Mouse (Mus musculus) liver, embryonic 13.5 days (tissue): ENCODE measurements at regions not wholly inside any gene's neighbourhood (a gene's known extent, or its start where the extent isn't known, plus 50 kb on each side); places are given as distances from the start of the nearest gene placed in this dataset.

Experiments used
- ATAC-seq: fragments of 200-750 bp; cut with Nextera tagmentation; 2 replicates; pipeline ENCODE4 v1.8.0; 2017; ENCODE audit warnings: low read depth, mild to moderate bottlenecking, moderate number of reproducible peaks, moderate library complexity
- DNase-seq: peaks from one replicate; pipeline ENCODE4 v3.0.0; 2022
- H3K27ac ChIP-seq: fragments of 300-500 bp; sonication (generic); 2 replicates; pipeline ENCODE4 v1.5.1; 2015; ENCODE audit warnings: moderate library complexity, mild to moderate bottlenecking, inconsistent platforms
- H3K27me3 ChIP-seq: fragments of 300-500 bp; sonication (generic); 2 replicates; pipeline ENCODE4 v1.6.1; 2015; ENCODE audit warnings: mild to moderate bottlenecking, inconsistent platforms
- H3K36me3 ChIP-seq: fragments of 300-500 bp; sonication (generic); 2 replicates; pipeline ENCODE4 v1.6.1; 2015; ENCODE audit warnings: mild to moderate bottlenecking, inconsistent platforms
- H3K4me1 ChIP-seq: fragments of 300-500 bp; sonication (generic); replicated peaks from 2 replicates; pipeline ENCODE4 v1.6.1; 2015; ENCODE audit warnings: inconsistent platforms
- H3K4me2 ChIP-seq: fragments of 300-500 bp; sonication (generic); 2 replicates; pipeline ENCODE4 v1.6.1; 2015; ENCODE audit warnings: inconsistent platforms, mild to moderate bottlenecking, moderate library complexity
- H3K4me3 ChIP-seq: fragments of 300-500 bp; sonication (generic); replicated peaks from 2 replicates; pipeline ENCODE4 v1.5.1; 2015; ENCODE audit warnings: mild to moderate bottlenecking, inconsistent platforms
- H3K9ac ChIP-seq: fragments of 300-500 bp; sonication (generic); 2 replicates; pipeline ENCODE4 v1.6.1; 2015; ENCODE audit warnings: mild to moderate bottlenecking, inconsistent platforms
- H3K9me3 ChIP-seq: fragments of 300-500 bp; sonication (generic); replicated peaks from 2 replicates; pipeline ENCODE4 v1.6.1; 2016; ENCODE audit warnings: inconsistent platforms
- WGBS: fragments of 180-500 bp; shearing (Covaris S2); methylation state at CpG from one replicate; pipeline ENCODE4 v1.1.7; 2015; ENCODE audit not compliant: insufficient replicate concordance; 5-methylcytosine and 5-hydroxymethylcytosine counted together

GRCm38 (mm10) chr1:81755281-81755680 lies 477.6 kb upstream of the Gm9747 start:
- WGBS = 60% methylated on average over 3 of the region's 3 CpGs
- H3K4me2 ChIP-seq = no peak overlapping the region
- no peak overlapping the region for H3K9ac ChIP-seq
- H3K9me3 ChIP-seq = no peaks in the 10 kb centered on the region
- H3K4me3 ChIP-seq = no peak overlapping the region
- DNase-seq (no peak), ATAC-seq (no peak)
- no peak overlapping the region for H3K27ac ChIP-seq
- H3K4me1 ChIP-seq = no peaks in the 10 kb centered on the region
- no peaks in the 10 kb centered on the region for H3K36me3 ChIP-seq
- H3K27me3 ChIP-seq = no peaks in the 10 kb centered on the region

GRCm38 (mm10) chr1:81755694-81756093 lies 477.2 kb upstream of the Gm9747 start:
- ATAC-seq (no peak), DNase-seq (no peak)
- Histone ChIP-seq H3K27me3 (no peaks in the 10 kb centered on the region), H3K9ac (no peak overlapping the region), H3K9me3 (no peaks in the 10 kb centered on the region), H3K4me1 (no peaks in the 10 kb centered on the region), H3K27ac (no peak overlapping the region), H3K4me3 (no peak overlapping the region), H3K4me2 (no peak overlapping the region), H3K36me3 (no peaks in the 10 kb centered on the region)
- whole genome bisulfite sequencing = 48% methylated on average over 2 of the region's 2 CpGs

GRCm38 (mm10) chr1:81759919-81760318 lies 473.0 kb upstream of the Gm9747 start:
- Histone ChIP-seq H3K36me3 (no peaks in the 10 kb centered on the region), H3K4me1 (no peaks in the 10 kb centered on the region), H3K9ac (no peak overlapping the region), H3K9me3 (no peaks in the 10 kb centered on the region), H3K27me3 (no peaks in the 10 kb centered on the region), H3K4me3 (no peak overlapping the region), H3K4me2 (no peak overlapping the region), H3K27ac (no peak overlapping the region)
- no peak for ATAC-seq
- 45% methylated on average over 2 of the region's 2 CpGs for WGBS
- no peak for DNase-seq

GRCm38 (mm10) chr1:81771704-81772103 lies 461.2 kb upstream of the Gm9747 start:
- Histone ChIP-seq H3K9ac (no peak overlapping the region), H3K4me1 (no peaks in the 10 kb centered on the region), H3K4me3 (no peak overlapping the region), H3K27me3 (no peaks in the 10 kb centered on the region), H3K9me3 (no peaks in the 10 kb centered on the region), H3K36me3 (no peaks in the 10 kb centered on the region), H3K4me2 (no peak overlapping the region), H3K27ac (no peak overlapping the region)
- 70% methylated on average over 3 of the region's 3 CpGs for WGBS
- DNase-seq (no peak), ATAC-seq (no peak)

- Histone ChIP-seq H3K9me3 (no peaks in the 10 kb centered on the region), H3K27ac (no peak overlapping the region), H3K36me3 (no peaks in the 10 kb centered on the region), H3K9ac (no peak overlapping the region), H3K27me3 (no peaks in the 10 kb centered on the region), H3K4me3 (no peak overlapping the region), H3K4me2 (no peak overlapping the region), H3K4me1 (no peaks in the 10 kb centered on the region)
- DNase-seq (no peak), ATAC-seq (no peak)
Observed at GRCm38 (mm10) chr1:81780583-81780982, 452.3 kb upstream of the Gm9747 start.

GRCm38 (mm10) chr1:81784305-81784704 lies 448.6 kb upstream of the Gm9747 start:
- WGBS = 15% methylated on average over 1 of the region's 1 CpGs
- DNase-seq (no peak), ATAC-seq (no peak)
- Histone ChIP-seq H3K9me3 (no peaks in the 10 kb centered on the region), H3K4me3 (no peak overlapping the region), H3K36me3 (no peaks in the 10 kb centered on the region), H3K4me1 (no peaks in the 10 kb centered on the region), H3K27ac (no peak overlapping the region), H3K27me3 (no peaks in the 10 kb centered on the region), H3K9ac (no peak overlapping the region), H3K4me2 (no peak overlapping the region)

GRCm38 (mm10) chr1:81794771-81795170 lies 438.1 kb upstream of the Gm9747 start:
- Histone ChIP-seq H3K9me3 (no peaks in the 10 kb centered on the region), H3K36me3 (no peaks in the 10 kb centered on the region), H3K27me3 (no peaks in the 10 kb centered on the region), H3K27ac (no peak overlapping the region), H3K4me2 (no peak overlapping the region), H3K4me1 (no peaks in the 10 kb centered on the region), H3K4me3 (no peak overlapping the region), H3K9ac (no peak overlapping the region)
- WGBS = 43% methylated on average over 2 of the region's 2 CpGs
- no peak for ATAC-seq
- no peak for DNase-seq

GRCm38 (mm10) chr1:81795399-81795798 lies 437.5 kb upstream of the Gm9747 start:
- DNase-seq = no peak
- Histone ChIP-seq H3K9me3 (no peaks in the 10 kb centered on the region), H3K27ac (no peak overlapping the region), H3K4me2 (no peak overlapping the region), H3K9ac (no peak overlapping the region), H3K4me3 (no peak overlapping the region), H3K36me3 (no peaks in the 10 kb centered on the region), H3K4me1 (no peaks in the 10 kb centered on the region), H3K27me3 (no peaks in the 10 kb centered on the region)
- no peak for ATAC-seq
- WGBS = 63% methylated on average over 1 of the region's 1 CpGs

- H3K4me1 ChIP-seq = no peaks in the 10 kb centered on the region
- ATAC-seq = no peak
- no peak overlapping the region for H3K4me3 ChIP-seq
- no peak overlapping the region for H3K9ac ChIP-seq
- no peaks in the 10 kb centered on the region for H3K27me3 ChIP-seq
- no peaks in the 10 kb centered on the region for H3K9me3 ChIP-seq
- H3K36me3 ChIP-seq = no peaks in the 10 kb centered on the region
- no peak overlapping the region for H3K27ac ChIP-seq
- H3K4me2 ChIP-seq = no peak overlapping the region
- no peak for DNase-seq
Observed at GRCm38 (mm10) chr1:81811591-81811990, 421.3 kb upstream of the Gm9747 start.

GRCm38 (mm10) chr1:81818884-81819283 lies 414.0 kb upstream of the Gm9747 start:
- no peak for DNase-seq
- ATAC-seq = no peak
- Histone ChIP-seq H3K9me3 (no peaks in the 10 kb centered on the region), H3K4me3 (no peak overlapping the region), H3K9ac (no peak overlapping the region), H3K27ac (no peak overlapping the region), H3K4me1 (no peaks in the 10 kb centered on the region), H3K4me2 (no peak overlapping the region), H3K36me3 (no peaks in the 10 kb centered on the region), H3K27me3 (no peaks in the 10 kb centered on the region)

- Histone ChIP-seq H3K4me3 (no peak overlapping the region), H3K36me3 (no peaks in the 10 kb centered on the region), H3K4me2 (no peak overlapping the region), H3K4me1 (no peaks in the 10 kb centered on the region), H3K27me3 (no peaks in the 10 kb centered on the region), H3K9me3 (no peaks in the 10 kb centered on the region), H3K27ac (no peak overlapping the region), H3K9ac (no peak overlapping the region)
- no peak for DNase-seq
- 37% methylated on average over 3 of the region's 3 CpGs for WGBS
- no peak for ATAC-seq
Observed at GRCm38 (mm10) chr1:81841966-81842365, 390.9 kb upstream of the Gm9747 start.

GRCm38 (mm10) chr1:81850462-81851144 lies 382.3 kb upstream of the Gm9747 start:
- 77% methylated on average over 6 of the region's 6 CpGs for WGBS
- Histone ChIP-seq H3K4me1 (no peaks in the 10 kb centered on the region), H3K4me3 (no peak overlapping the region), H3K27me3 (no peaks in the 10 kb centered on the region), H3K4me2 (no peak overlapping the region), H3K9me3 (no peaks in the 10 kb centered on the region), H3K9ac (no peak overlapping the region), H3K36me3 (no peaks in the 10 kb centered on the region), H3K27ac (no peak overlapping the region)
- no peak for ATAC-seq
- DNase-seq = no peak
